Mouse (Mus musculus) layer of hippocampus, adult 9-10 months (tissue): ENCODE results near the gene R3hcc1l.

ENCODE experiments used
- DNase-seq: peaks from one replicate; pipeline ENCODE4 v3.0.0; 2022; ENCODE audit warnings: low spot score

Gene R3hcc1l

DNA sequence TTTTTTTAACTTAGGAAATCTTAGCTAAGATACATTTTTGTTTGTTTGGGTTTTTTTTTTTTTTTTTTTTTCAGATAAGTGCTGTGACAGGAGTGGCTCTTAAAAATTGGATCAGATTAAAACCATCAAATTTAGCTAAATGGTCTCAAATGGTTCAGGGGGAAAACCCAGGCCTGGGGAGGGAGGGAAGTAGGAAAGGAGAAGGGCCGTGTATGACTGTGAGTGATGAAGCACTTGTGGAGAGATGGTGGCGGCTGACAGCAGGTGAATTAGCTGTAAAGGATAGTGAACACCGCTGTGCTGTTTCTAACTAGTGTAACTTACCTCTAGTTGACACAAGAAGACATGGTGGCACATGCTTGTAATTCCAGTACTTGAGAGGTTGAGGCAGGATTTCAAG is 40.1 kb downstream of the R3hcc1l start:
- no peak for DNase-seq

DNA sequence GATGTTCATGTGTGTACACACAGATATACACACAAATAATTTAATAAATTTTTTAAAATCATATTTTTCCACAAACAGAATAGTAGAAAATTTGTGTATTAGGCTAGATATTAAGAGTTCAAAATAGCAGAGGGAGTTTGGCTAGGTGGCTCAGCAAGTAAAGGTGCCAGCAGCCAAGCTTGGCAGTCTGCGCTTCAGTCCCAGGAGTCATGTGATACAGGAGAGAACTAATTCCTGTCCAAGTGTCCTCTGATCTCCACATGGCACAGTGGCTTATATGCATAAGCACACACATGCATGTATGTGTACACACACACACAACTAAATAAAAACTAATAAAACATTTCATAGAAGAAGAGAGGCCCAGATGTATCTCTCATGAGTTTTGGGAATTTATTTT is 43.4 kb downstream of the R3hcc1l start:
- no peak for DNase-seq

DNA sequence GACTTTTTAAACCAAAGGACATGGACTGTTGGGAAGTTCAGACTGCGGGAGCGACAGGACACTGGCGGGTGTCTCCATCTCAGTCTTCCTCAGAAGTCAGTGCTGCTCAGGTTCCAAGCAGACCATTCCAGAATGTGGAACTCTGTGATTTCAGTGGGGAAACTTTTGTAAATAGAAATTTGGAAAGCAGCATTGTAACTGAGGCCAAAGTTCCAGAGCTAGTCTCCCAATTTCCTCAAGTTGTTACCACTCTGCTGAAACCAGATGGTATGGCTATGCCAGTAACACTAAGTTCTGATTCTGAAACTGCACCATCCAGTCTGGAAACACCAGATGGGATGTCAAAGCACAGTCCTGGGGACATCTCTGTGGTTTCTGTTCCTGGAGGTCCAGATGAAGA is 44.4 kb downstream of the R3hcc1l start:
- no peak for DNase-seq

DNA sequence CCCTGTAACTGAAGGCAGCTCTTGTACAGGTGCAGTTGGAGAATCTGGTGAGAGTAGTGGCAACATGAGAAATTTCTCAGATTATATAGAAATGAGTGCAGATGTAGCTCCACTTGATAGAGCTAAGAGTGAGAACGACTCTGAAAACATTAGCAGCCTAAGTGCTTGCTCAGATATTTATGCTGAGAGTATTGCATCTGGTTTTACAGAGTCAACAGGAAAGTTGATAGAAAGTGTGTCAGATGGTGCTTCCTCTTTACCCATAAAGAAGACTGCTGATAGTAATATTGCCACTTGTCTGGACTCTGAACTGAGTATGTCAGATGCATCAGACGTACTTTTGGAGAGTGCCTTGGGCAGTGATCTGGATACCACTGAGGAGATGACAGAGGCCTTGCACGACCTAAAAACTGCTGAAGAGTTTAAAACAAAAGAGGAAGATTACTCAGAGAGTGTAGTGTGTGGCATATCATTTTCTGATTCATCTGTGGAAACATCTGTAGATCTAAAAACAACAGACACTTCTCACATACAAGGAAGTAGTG is 45.2 kb downstream of the R3hcc1l start:
- no peak for DNase-seq

DNA sequence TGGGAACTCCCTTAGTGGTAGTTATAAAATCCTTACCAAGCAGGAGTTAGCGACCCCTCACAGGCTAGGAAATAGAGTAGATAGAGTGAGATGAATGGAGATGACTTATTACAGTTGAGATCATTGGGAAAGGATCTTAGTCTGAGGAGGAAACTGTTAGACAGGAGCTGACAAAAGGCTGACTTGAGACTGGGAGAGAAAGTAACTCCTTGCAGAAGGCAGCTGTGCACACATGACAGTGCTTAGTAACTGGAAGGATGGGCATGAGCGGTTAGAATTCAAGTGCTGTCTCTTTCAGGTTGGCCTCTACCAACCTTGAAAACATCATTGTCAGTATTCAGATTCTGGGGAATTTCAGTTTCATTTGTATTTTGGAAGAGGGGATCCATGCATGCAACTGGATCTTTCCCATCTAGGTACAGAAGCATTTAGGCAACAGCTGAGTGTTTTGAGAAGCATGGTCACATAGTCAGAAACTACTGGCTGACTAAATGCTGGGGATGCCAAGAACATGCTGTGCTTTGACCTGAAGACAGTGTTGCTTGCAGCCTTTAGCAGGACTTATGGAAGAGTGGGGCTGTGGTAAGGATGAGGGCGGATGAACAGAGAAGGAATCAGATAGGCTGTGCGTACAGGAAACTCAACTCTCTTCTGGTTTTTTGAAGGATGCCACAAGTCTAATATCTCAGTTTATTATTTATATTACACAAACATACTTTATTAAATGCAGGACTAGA is 47.9 kb downstream of the R3hcc1l start:
- DNase-seq, result no peak

DNA sequence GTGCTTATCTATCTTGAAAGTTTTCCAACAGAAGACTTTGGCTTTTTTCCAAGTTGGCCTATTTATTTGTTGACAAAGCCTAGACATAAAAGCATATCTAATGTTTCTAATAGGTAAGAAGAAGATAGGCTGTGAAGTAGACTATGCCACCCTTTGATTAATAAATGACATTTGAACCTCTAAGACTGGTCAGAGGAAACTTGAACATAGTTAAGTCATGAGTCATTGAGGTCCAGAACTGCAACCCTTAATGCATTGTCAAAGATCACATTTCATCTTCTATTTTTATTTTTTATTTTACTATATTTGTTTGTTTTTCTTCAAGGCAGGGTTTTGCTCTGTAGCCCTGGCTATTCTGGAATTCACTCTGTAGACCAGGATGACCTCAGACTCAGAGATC is 48.5 kb downstream of the R3hcc1l start:
- no peak for DNase-seq

DNA sequence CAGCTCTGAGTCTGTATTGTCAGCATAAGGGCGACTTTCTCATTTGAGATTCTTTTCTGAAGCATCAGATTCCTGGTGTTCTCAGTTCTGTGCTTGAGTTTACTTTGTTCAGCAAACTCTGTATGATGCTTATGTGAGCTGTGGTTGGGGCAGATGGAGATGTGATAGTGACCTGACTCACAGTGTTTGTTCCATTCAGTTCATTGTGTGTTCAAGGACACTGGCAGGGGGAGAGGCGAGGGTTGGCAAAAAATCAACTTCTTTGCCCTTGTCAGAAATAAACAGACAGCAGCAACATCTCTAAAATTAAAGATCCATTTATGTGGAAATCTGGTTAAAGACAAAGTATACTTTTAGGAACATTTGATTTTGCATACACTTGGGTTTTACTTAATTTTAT is 50.5 kb downstream of the R3hcc1l start:
- DNase-seq, result no peak

DNA sequence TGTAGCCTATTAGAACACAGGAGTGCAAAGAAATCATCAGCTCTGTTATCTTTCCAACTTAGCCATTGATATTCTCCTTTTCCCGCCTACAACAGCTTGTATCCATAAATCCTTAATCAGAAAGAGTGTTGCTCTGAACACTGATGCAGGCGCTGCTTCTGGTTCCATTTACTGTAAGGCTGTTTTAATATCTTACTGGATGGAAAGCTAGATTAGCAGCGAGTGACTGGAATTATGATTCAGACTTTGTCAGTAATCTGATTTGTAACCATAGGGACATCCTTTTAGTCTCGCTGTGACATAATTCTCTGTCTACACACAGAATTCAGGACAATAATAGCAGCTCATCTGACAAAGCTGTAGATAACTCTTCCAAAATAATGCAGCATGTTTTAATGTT is 52.7 kb downstream of the R3hcc1l start:
- DNase-seq, result no peak

DNA sequence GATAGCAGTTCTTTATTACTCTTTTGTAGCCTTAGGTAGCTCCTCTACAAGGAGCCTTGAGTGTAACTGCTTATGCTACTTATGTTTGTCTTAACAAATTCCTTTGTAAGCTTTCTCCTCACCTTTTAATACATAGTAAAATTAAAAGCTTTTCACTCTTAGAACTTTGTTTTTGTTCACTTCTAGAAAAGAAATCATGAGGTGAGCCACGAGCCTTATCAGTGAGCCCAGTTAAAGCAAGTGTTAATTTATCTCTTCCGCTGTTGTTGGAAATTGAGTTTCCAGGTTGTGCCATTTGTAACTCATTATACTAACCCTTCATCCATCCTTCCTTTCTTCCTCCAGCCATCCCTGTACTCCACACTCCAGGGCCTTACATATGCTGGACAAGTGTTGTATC is 56.8 kb downstream of the R3hcc1l start:
- no peak for DNase-seq

DNA sequence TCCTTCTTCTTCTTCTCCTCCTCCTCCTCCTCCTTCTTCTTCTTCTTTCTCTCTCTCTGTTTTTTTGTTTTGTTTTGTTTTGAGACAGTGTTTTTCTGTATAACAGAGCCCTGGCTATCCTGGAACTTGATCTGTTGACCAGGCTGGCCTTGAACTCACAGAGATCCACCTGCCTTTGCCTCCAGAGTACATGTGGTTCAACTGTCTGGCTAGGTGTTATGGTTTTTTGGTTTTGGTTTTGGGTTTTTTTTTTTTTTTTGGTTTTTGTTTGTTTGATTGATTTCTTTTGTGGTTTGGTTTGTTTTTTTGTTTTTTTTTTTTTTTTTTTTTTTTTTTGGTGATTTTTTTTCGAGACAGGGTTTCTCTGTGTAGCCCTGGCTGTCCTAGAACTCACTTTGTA is 58.3 kb downstream of the R3hcc1l start:
- no peak for DNase-seq

DNA sequence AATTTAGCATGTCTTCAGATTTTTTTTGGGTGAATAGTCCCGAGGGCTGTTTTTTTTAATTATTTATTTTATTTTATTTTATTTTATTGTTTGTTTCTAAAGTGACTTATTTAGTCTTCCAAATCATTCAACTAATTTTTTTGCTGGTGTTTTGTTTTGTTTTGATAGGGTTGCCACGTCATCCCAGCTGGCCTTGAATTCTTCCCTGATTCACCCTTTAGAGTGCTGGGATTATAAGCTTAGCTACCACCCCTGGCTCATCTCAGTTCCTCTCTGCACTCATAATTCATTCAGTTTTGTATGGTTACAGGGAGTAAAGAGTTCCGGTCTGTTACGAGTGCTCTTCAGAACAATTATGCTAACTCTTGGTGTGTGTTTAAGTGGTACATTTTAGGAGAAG is 60.1 kb downstream of the R3hcc1l start:
- no peak for DNase-seq

DNA sequence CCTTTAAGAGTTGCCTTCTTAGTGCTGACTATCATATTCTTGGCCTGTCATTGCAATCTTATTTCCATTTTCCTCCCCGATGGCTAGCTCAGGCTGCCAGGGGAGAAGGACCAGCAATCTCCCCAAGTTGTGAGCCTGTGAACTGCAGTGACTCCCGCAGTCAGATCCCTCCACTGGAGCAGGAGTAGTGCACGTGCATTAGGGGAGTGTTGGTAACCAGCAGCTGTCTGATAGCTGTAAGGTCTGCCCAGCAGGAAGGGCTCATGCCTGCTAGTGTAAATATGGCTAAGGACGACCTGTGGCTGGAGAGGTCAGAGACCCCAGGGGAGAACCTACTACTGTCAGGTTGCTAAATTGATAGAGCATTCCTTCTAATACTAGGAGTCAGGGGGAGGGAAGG is 62.1 kb downstream of the R3hcc1l start:
- no peak for DNase-seq

DNA sequence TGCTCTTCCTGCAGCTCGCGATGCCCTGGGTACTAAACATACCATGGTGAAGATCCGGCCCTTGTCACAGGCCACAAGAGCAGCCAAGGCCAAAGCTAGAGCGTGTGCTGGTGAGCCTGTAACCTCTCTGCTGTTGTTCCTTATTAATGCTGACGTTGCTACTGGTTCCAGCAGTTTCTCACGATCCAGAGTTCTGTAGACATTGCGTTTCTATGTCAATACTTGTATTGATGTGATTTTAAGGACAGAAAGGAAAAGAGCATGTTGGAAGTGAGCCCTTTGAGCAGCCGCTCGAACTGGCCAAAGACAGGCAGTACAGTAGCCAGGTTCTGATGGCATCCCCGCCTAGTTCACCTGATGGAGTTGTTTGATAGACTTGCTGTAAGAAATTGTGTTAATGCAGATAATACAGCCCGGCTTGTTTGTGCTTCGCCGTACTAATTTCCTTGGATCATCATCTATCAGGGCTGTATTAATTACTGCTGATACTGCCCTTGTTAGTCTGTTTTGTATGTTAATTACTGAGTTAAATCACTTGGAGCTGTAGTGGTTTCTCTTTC is 64.3 kb downstream of the R3hcc1l start:
- no peak for DNase-seq

DNA sequence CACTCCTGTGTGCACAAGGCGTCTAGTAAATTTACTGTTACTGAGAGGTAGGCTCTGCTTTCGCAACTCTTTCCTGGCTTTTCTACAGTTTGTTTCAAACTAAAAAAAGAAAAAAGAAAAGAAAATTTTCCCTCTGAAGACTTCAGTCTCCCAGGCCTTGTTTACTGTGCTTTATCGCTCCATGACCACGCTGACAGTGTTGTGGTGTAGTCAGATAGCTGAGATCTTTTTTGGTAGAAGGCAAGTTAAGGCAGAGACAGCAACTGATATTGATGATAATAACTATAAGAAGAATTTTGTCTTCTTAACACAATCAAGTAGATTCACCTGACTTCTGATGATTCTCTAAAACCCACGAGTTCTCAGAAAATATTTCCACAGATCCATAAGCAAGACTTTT is 65.1 kb downstream of the R3hcc1l start:
- DNase-seq, result no peak

DNA sequence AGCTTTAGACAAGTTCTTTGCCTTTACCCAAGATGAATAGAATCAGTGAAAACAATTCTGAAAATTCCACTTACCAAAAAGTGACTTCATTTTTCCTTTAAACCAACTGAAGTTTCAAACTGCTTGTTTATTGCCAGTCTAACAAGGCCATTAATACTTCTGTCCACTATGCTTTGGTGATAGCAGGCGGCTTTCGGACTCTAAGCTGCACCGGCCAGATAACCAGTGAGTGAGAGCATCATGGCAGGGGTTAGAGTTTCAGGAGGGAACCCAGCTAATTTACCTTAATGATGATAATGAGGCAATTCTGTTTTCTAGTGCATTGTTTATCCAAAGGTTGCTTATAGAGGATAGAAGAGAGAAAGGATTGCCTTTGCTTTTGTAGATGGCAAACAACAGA is 65.6 kb downstream of the R3hcc1l start:
- DNase-seq, result no peak

DNA sequence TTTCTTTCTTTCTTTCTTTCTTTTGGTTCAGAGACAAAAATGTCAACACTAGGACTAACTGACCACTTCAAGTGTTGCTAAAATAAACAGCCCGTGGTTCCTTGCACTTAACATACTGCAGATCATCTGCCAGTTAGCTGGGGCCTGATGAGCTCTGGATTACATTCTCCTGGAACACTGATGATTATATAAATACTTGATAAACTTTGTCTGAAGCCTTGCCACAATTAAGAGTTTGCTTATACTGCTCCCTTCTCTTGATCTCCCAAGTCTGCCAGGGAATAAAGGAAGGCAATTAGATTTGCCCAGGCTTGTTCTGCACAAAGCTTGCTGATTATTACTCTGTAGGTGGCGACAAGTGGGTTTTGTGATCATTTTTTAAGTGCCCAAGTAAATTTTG is 69.1 kb downstream of the R3hcc1l start:
- no peak for DNase-seq

DNA sequence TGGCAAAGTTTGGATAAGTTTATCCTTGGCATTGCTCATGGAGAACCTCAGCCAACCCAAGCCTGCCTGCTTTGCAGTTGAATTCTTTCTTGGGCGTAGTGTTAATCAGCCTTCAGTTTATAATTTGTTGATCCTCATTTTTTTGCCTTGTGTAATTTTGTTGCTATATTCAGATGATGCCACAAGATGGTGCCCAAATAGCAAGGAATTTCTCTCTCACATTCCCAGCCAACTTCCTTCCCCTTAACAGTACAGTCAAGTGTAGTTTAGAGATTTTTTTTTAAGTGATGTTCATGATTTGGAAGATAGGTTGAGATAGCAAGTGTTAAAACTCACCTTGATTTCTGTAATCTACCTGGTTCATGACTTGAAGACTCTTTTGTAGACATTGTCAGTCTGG is 70.7 kb downstream of the R3hcc1l start:
- peak; percentile 26 for DNase-seq

DNA sequence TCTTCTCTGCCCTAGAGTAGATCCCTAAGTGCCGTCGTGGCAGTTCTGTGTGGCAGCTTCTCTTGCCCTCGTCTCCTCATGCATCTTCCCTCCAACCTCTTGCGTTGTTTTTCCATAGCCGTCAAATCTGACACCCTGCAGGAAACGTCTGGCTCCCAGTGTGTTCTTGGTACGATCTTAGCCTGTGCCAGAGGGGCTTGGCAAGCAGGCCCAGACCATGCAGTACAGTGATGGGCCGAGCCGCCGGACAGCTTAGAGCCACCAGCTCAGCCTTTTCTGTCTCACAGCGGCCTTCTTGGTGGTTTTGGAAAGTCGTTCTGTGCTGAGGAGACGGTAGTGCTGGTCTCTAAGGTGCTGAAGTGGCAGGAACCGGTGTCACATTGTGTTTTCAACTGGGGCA is 73.0 kb downstream of the R3hcc1l start:
- DNase-seq, result no peak

DNA sequence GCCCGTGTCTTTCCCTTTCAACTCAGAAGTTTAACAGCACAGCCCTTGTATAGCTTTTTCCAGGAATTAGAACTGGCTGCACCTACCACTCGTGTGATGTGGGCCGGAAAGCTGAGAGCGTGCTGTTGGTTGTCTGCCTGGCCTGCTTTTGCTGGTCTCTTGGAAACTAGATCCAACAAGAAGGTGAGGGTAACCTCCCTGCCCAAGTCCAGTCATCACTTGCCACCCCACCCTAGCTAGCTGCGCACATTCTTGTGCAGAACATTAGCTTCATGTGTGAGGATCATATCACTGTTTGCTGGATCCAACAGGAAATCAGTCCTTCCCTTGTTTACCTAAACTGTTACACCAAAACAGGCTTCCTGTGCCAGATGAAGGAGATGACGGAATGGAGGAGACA is 74.9 kb downstream of the R3hcc1l start:
- no peak for DNase-seq

DNA sequence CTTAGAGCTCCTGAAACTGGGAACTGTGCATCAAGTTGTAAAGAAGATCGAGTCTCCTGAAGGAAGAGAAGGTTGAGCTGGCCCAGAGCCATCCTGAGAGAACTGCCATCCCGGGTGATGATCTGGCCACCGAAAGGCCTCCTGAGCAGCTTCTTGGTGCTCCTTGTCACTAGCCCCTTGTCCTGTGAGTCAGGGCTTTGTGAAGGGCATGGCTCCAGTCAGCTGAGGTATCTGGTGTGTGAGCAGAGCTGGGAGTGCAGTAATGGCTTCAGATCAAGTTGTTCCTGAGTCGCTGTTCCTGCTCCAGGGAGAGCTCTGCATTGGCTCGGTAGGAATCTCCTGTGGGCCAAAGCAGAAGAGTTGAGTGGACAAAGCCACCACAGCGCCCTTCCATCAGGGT is 76.5 kb downstream of the R3hcc1l start:
- DNase-seq, result no peak

DNA sequence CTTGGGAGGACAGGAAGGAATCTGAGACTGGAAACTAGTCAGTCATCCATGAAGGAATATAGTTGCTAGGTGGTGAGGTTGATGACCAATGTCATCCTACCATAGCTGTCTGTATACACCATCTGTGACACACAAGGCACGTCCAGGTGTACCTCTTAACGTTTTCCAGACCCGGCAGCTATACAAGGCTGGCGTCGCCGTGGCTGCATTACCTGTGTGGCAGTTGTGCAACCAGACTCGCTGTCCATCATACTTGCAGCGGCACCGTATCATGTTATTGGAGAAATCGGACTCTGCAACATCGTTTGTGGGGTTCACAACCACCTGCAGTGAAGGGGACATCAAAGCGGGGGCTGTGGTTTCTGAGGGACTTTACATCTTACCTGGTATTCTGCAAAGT is 78.7 kb downstream of the R3hcc1l start:
- DNase-seq, result no peak

DNA sequence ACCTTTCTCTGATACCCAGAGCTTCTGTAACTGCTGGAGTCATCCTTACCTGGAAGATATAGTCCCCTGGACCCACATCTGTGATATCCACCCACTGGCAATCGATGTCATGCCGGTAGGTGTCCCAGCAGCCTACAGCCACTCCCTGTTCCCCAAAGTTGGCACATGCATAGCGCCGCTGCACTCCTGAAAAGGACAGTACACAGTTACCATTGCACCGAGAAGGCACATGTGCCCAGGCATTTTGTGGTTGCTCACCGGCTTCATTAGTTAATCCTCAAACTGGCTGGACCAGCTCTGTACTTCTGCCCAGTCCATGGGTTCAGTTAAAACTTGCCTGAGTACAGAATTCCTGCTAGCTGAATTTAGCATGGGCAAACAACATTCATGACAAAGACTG is 79.3 kb downstream of the R3hcc1l start:
- DNase-seq, result no peak

DNA sequence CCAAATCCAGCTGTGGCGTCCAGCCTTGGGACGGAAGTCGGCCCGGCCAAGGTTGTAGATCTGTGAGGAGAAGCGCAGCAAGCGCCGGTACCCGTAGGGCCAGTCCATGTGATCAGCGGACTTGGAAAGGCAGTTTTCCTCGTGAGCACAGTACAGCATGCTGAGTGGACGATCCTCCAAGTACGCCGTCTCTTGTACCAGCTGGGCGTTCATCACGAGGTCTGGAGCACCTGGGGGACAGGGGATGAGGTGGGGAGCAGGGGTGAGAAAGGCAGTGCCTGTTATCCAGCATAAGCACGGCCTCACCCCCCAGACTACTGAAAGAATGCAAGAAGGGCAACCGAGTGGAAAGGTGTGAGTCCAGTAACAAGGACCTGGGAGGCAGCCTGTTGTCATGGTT is 81.3 kb downstream of the R3hcc1l start:
- no peak for DNase-seq

DNA sequence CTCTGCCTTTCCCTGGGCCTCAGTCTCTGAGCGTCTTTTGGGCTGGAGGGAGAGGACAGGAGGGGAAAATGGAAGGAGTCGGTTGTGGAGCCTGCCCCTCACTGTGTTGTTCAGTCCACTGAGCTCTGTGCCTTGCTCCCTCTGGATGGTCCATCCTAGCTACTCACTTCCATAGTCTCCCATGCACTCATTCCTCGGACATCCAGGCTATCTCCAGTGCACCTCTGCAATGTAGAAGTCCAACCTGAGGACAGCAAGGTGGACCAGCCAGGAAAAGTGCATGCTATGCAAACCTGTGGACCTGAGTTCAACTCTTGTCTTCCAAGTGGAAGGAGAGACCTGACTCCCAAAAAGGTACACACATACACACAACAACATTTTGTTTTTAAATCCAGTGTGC is 82.0 kb downstream of the R3hcc1l start:
- DNase-seq, result no peak
